ENCODE assay signal across 18 mouse cellular contexts in the genomic region with DNA sequence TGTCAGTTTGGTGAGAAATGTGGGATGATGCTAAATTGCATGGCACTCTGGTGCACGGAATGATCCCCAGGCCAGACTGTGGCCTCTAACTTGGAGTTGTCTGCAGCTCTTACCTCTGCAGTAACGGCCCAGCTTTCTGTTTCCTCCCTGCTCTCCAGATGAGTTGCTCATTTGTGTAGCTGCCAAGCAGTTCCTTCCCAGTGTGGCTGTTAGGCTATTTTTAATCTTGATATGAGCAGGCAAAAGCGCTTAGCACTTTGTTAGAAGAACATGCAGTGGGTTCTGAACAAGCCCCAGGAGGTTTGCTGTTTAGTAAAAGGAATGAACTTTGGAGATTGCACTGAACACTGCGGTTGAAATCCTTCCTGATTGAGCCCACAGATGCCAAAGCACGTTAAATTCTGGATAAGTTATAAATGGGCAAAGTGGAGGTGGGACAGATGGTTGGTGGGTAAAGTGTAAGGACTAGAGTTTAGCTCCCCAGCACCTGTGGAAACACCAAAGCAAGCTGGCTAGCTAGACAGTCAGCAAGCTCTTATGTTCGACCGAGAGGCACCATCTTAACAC. TPM values are rescaled to one million over a fixed set of nuclear protein-coding genes. Genes with fewer than 3 reads are reported as not detected.
DNase-seq lines count a peak whose midpoint lies in the region; ATAC-seq lines count a peak whose summit lies in the region.
"Had no signal": no experiment of that assay in that cellular context is flagged by ENCODE, and none has a peak within 500 bp of the region (broad histone marks: within the 10 kb centered on the region; RNA-seq: fewer than 3 reads in every experiment).

No protein-coding gene starts in this region.

- no peak for ATAC-seq in erythroblast, adult 5-6 weeks (replicated peaks; ENCODE audit: low FRiP score, poor library complexity, severe bottlenecking)
- ATAC-seq: midbrain, embryonic 16.5 days had no signal

- DNase-seq in gastrocnemius, adult 18-20 months (ENCODE audit: low spot score) = peak; percentile 58
- DNase-seq in gastrocnemius, postnatal 25 days = no peak
- DNase-seq in left cerebral cortex, adult 18-20 months (ENCODE audit: low spot score in 2 of 2) = peak; percentile 40 to 44
- DNase-seq in left cerebral cortex, postnatal 4 days = no peak
- DNase-seq in right cerebral cortex, postnatal 25 days = peak; percentile 32
- no peak for DNase-seq in right cerebral cortex, postnatal 4 days
- DNase-seq in urinary bladder, adult 2 months (ENCODE audit: low spot score) = no peak
- DNase-seq: adrenal gland, postnatal 25 days; B cell, adult 2 months; cerebellum, adult 2 months; gastrocnemius, postnatal 10 days; heart, adult 2 months; kidney, adult 2 months; kidney, postnatal 25 days; lung, postnatal 10 days; thymus, postnatal 4 days had no signal

- intact Hi-C loops in left cerebral cortex, postnatal 4 days (cut with DNase I) = no loop called here

RNA-seq across cellular contexts. Expression of gene Lsm3, which starts 2.8 kb away (rescaled TPM):
- total RNA-seq in gastrocnemius, adult 18-20 months (2021) = 10 to 100 TPM; 26.4 to 31.0 TPM
- total RNA-seq in gastrocnemius, postnatal 25 days (2021) = 10 to 100 TPM; 35.6 to 36.4 TPM
- 10 to 100 TPM; 34.9 to 40.0 TPM for total RNA-seq in left cerebral cortex, adult 18-20 months (2021)
- total RNA-seq in left cerebral cortex, postnatal 4 days (2021) = 10 to 100 TPM; 54.4 to 62.2 TPM
- total RNA-seq in erythroblast, adult 5-6 weeks (2015; ENCODE audit: low replicate concordance) = 12.7 and 17.1 TPM in 2 replicates
- total RNA-seq in erythroblast, adult 5-6 weeks (2017; ENCODE audit: low replicate concordance) = 41.5 and 78.4 TPM in 2 replicates
- 53.6 and 67.6 TPM in 2 replicates for polyA plus RNA-seq in urinary bladder, adult 2 months (2012; rRNA removed)

RNA-seq across cellular contexts. Expression of gene Xpc, which starts 2.8 kb away (rescaled TPM):
- 1 to 10 TPM; 8.1 to 9.0 TPM for total RNA-seq in gastrocnemius, adult 18-20 months (2021)
- 1 to 10 TPM; 6.4 to 6.9 TPM for total RNA-seq in gastrocnemius, postnatal 25 days (2021)
- total RNA-seq in left cerebral cortex, adult 18-20 months (2021) = 10 to 100 TPM; 11.5 to 14.9 TPM
- total RNA-seq in left cerebral cortex, postnatal 4 days (2021) = 10 to 100 TPM; 13.1 to 14.1 TPM
- total RNA-seq in erythroblast, adult 5-6 weeks (2015; ENCODE audit: low replicate concordance) = 5.2 and 6.7 TPM in 2 replicates
- total RNA-seq in erythroblast, adult 5-6 weeks (2017; ENCODE audit: low replicate concordance) = 9.1 and 14.7 TPM in 2 replicates
- 17.6 and 19.0 TPM in 2 replicates for polyA plus RNA-seq in urinary bladder, adult 2 months (2012; rRNA removed)

RNA-seq across cellular contexts. Expression of gene Tmem43, which starts 45.0 kb away (rescaled TPM):
- 10 to 100 TPM; 23.2 to 27.0 TPM for total RNA-seq in gastrocnemius, adult 18-20 months (2021)
- total RNA-seq in gastrocnemius, postnatal 25 days (2021) = 10 to 100 TPM; 22.7 to 39.4 TPM
- total RNA-seq in left cerebral cortex, adult 18-20 months (2021) = 10 to 100 TPM; 29.4 to 30.8 TPM
- total RNA-seq in left cerebral cortex, postnatal 4 days (2021) = 10 to 100 TPM; 38.5 to 46.8 TPM
- total RNA-seq in erythroblast, adult 5-6 weeks (2015; ENCODE audit: low replicate concordance) = 10.2 and 13.8 TPM in 2 replicates
- 11.8 and 16.7 TPM in 2 replicates for total RNA-seq in erythroblast, adult 5-6 weeks (2017; ENCODE audit: low replicate concordance)
- 65.4 and 68.0 TPM in 2 replicates for polyA plus RNA-seq in urinary bladder, adult 2 months (2012; rRNA removed)

RNA-seq across cellular contexts. Expression of gene Chchd4, which starts 45.2 kb away (rescaled TPM):
- total RNA-seq in gastrocnemius, adult 18-20 months (2021) = 10 to 100 TPM in 1 of 2 experiments, 1 to 10 TPM in 1; 8.9 to 10.7 TPM
- total RNA-seq in gastrocnemius, postnatal 25 days (2021) = 1 to 10 TPM; 8.6 to 8.7 TPM
- total RNA-seq in left cerebral cortex, adult 18-20 months (2021) = 10 to 100 TPM; 21.3 to 22.2 TPM
- total RNA-seq in left cerebral cortex, postnatal 4 days (2021) = 10 to 100 TPM; 18.8 to 21.5 TPM
- 2.5 and 6.5 TPM in 2 replicates for total RNA-seq in erythroblast, adult 5-6 weeks (2015; ENCODE audit: low replicate concordance)
- 1.9 and 2.2 TPM in 2 replicates for total RNA-seq in erythroblast, adult 5-6 weeks (2017; ENCODE audit: low replicate concordance)
- polyA plus RNA-seq in urinary bladder, adult 2 months (2012; rRNA removed) = 6.7 and 7.6 TPM in 2 replicates

Comparison
In these comparisons a context has a peak if more than half of its experiments do, and no peak if none do; other contexts are left out.
1. DNase-seq: peak in gastrocnemius, adult 18-20 months (single experiment), left cerebral cortex, adult 18-20 months (2 of 2) and right cerebral cortex, postnatal 25 days (single experiment); none in gastrocnemius, postnatal 25 days (single experiment), left cerebral cortex, postnatal 4 days (single experiment), right cerebral cortex, postnatal 4 days (single experiment) and urinary bladder, adult 2 months (single experiment).